Mouse (Mus musculus) spleen, postnatal 4 days (tissue): ENCODE results near the gene Acss1.

Source experiments
- DNase-seq, 2 experiments: peaks; one replicate each; pipeline ENCODE4 v3.0.0; 2022; ENCODE audit warnings: low spot score in 2 of 2

Gene Acss1

GRCm38 (mm10) chr2:150667820-150668766 is at the start of gene Acss1:
Gene Acss1, minus strand, starts transcription at chr2:150668500.
- peak; percentile 83 to 92 for DNase-seq

- no peak for DNase-seq
Observed at GRCm38 (mm10) chr2:150712167-150712674, 43.9 kb upstream of the Acss1 start.

GRCm38 (mm10) chr2:150691481-150692170 is 23.3 kb upstream of the Acss1 start:
- DNase-seq = peak in 1 of 2 experiments; percentile 33

- DNase-seq = peak in 1 of 2 experiments; percentile 49
Observed at GRCm38 (mm10) chr2:150690216-150690615, 21.9 kb upstream of the Acss1 start.

- DNase-seq = peak in 1 of 2 experiments; percentile 38
Observed at GRCm38 (mm10) chr2:150689223-150689800, 21.0 kb upstream of the Acss1 start, which contains the start of gene Vsx1. Gene Vsx1, minus strand, starts transcription at chr2:150689360.

- DNase-seq = peak in 1 of 2 experiments; percentile 54
Observed at GRCm38 (mm10) chr2:150688541-150689186, 20.4 kb upstream of the Acss1 start.

- DNase-seq = peak in 1 of 2 experiments; percentile 58
Observed at GRCm38 (mm10) chr2:150687871-150688540, 19.7 kb upstream of the Acss1 start.

GRCm38 (mm10) chr2:150685389-150685788 is 17.1 kb upstream of the Acss1 start:
- peak in 1 of 2 experiments; percentile 47 for DNase-seq

- peak in 1 of 2 experiments; percentile 58 for DNase-seq
Observed at GRCm38 (mm10) chr2:150684451-150684850, 16.2 kb upstream of the Acss1 start.

GRCm38 (mm10) chr2:150681581-150681980 is 13.3 kb upstream of the Acss1 start:
- DNase-seq = peak in 1 of 2 experiments; percentile 46

- peak; percentile 74 to 92 for DNase-seq
Observed at GRCm38 (mm10) chr2:150678392-150678791, 10.1 kb upstream of the Acss1 start.

GRCm38 (mm10) chr2:150675525-150675924 is 7.2 kb upstream of the Acss1 start:
- DNase-seq = no peak

- DNase-seq = peak; percentile 70 to 81
Observed at GRCm38 (mm10) chr2:150674900-150675299, 6.6 kb upstream of the Acss1 start.

GRCm38 (mm10) chr2:150673929-150674328 is 5.6 kb upstream of the Acss1 start:
- peak; percentile 55 to 71 for DNase-seq

- DNase-seq = no peak
Observed at GRCm38 (mm10) chr2:150671609-150672290, 3.5 kb upstream of the Acss1 start.

- DNase-seq = peak in 1 of 2 experiments; percentile 52
Observed at GRCm38 (mm10) chr2:150670926-150671325, 2.6 kb upstream of the Acss1 start.

- peak; percentile 59 to 77 for DNase-seq
Observed at GRCm38 (mm10) chr2:150669454-150670045, 1.2 kb upstream of the Acss1 start.

GRCm38 (mm10) chr2:150668956-150669355 is 656 bp upstream of the Acss1 start:
- no peak for DNase-seq

GRCm38 (mm10) chr2:150667065-150667819 is 1.1 kb downstream of the Acss1 start:
- DNase-seq = peak; percentile 67 to 82
